In the genomic region with DNA sequence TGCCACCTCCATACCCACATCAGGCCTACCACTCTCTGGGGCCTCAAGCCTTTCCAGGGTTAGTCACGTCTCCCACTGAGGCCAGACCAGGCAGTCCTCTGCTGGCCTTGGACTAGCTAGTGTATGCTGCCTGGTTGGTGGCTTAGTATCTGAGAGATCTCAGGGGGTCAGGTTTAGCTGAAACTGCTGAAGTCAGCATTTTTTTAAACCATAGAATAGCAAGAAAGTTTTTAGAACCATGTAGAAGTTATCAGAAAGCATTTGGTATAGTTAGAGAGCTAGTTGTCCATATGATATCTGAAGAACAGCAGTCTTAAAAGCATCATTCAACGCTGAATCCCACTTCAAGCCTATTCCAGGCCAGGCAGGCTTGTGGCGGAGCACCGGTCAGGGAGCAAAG, we compare ENCODE assay signal across 39 mouse cellular contexts. TPM values are rescaled to one million over a fixed set of nuclear protein-coding genes. Genes with fewer than 3 reads are reported as not detected.
"Had no signal": no experiment of that assay in that cellular context is flagged by ENCODE, and none has a peak within 500 bp of the region (broad histone marks: within the 10 kb centered on the region; RNA-seq: fewer than 3 reads in every experiment).

No protein-coding gene starts in this region.

- H3K4me3 ChIP-seq: embryonic facial prominence, embryonic 10.5 days; embryonic facial prominence, embryonic 12.5 days; embryonic facial prominence, embryonic 13.5 days; embryonic facial prominence, embryonic 15.5 days; erythroblast, embryonic 14.5 days; forebrain, embryonic 10.5 days; forebrain, embryonic 12.5 days; forebrain, embryonic 13.5 days; forebrain, embryonic 15.5 days; gastrocnemius, adult 2 months; heart, adult 2 months; heart, embryonic 10.5 days had no signal

- H3K4me1 ChIP-seq: embryonic facial prominence, embryonic 10.5 days; embryonic facial prominence, embryonic 12.5 days; embryonic facial prominence, embryonic 13.5 days; embryonic facial prominence, embryonic 15.5 days; forebrain, embryonic 10.5 days; forebrain, embryonic 12.5 days; forebrain, embryonic 13.5 days; forebrain, embryonic 15.5 days; heart, embryonic 10.5 days had no signal

- H3K9me3 ChIP-seq: embryonic facial prominence, embryonic 10.5 days; embryonic facial prominence, embryonic 12.5 days; embryonic facial prominence, embryonic 13.5 days; embryonic facial prominence, embryonic 15.5 days; forebrain, embryonic 10.5 days; forebrain, embryonic 12.5 days; forebrain, embryonic 13.5 days; forebrain, embryonic 15.5 days; heart, embryonic 10.5 days had no signal

- H3K36me3 ChIP-seq: embryonic facial prominence, embryonic 10.5 days; embryonic facial prominence, embryonic 12.5 days; embryonic facial prominence, embryonic 13.5 days; embryonic facial prominence, embryonic 15.5 days; forebrain, embryonic 10.5 days; forebrain, embryonic 12.5 days; forebrain, embryonic 15.5 days; heart, embryonic 10.5 days had no signal

- H3K9ac ChIP-seq: embryonic facial prominence, embryonic 12.5 days; embryonic facial prominence, embryonic 13.5 days; embryonic facial prominence, embryonic 15.5 days; forebrain, embryonic 12.5 days; forebrain, embryonic 13.5 days; forebrain, embryonic 15.5 days; forebrain, postnatal 0 days had no signal

- H3K27ac ChIP-seq: embryonic facial prominence, embryonic 10.5 days; embryonic facial prominence, embryonic 12.5 days; embryonic facial prominence, embryonic 13.5 days; embryonic facial prominence, embryonic 15.5 days; forebrain, embryonic 10.5 days; forebrain, embryonic 12.5 days; forebrain, embryonic 13.5 days; forebrain, embryonic 15.5 days; gastrocnemius, adult 2 months; heart, adult 2 months; heart, embryonic 10.5 days had no signal

- DNase-seq: cerebellum, adult 9-11 months; cerebellum, postnatal 10 days; cerebellum, postnatal 14 days; cerebellum, postnatal 25 days; cerebellum, postnatal 36 days; embryo, embryonic 11 days; forebrain, postnatal 0 days; gastrocnemius, adult 2 months; gastrocnemius, postnatal 10 days; gastrocnemius, postnatal 14 days; gastrocnemius, postnatal 25 days; gastrocnemius, postnatal 36 days; heart, adult 11 months; heart, adult 18-20 months; heart, adult 2 months had no signal

- H3K4me2 ChIP-seq: embryonic facial prominence, embryonic 12.5 days; embryonic facial prominence, embryonic 13.5 days; embryonic facial prominence, embryonic 15.5 days; forebrain, embryonic 12.5 days; forebrain, embryonic 13.5 days; forebrain, embryonic 15.5 days had no signal

- H3K27me3 ChIP-seq: embryonic facial prominence, embryonic 12.5 days; embryonic facial prominence, embryonic 13.5 days; embryonic facial prominence, embryonic 15.5 days; forebrain, embryonic 12.5 days; forebrain, embryonic 13.5 days; forebrain, embryonic 15.5 days had no signal

RNA-seq across cellular contexts. Expression of gene Prss58, which starts 19.8 kb away (rescaled TPM):
- total RNA-seq: common myeloid progenitor, adult 5-6 weeks; forebrain, postnatal 0 days; gastrocnemius, adult 18-20 months; gastrocnemius, adult 2 months; gastrocnemius, adult 8-10 months; gastrocnemius, postnatal 10 days; gastrocnemius, postnatal 14 days; gastrocnemius, postnatal 25 days; gastrocnemius, postnatal 36 days; gastrocnemius, postnatal 4 days; granulocyte monocyte progenitor cell, adult 5-6 weeks; heart, adult 18-20 months; heart, adult 2 months; heart, adult 8-10 months had no signal
- polyA plus RNA-seq: cortical plate, adult 2 months; embryonic facial prominence, embryonic 10.5 days; embryonic facial prominence, embryonic 11.5 days; embryonic facial prominence, embryonic 12.5 days; embryonic facial prominence, embryonic 13.5 days; embryonic facial prominence, embryonic 14.5 days; embryonic facial prominence, embryonic 15.5 days; erythroblast, embryonic 14.5 days; forebrain, embryonic 10.5 days; forebrain, embryonic 11.5 days; forebrain, embryonic 12.5 days; forebrain, embryonic 13.5 days; forebrain, embryonic 14.5 days; forebrain, embryonic 15.5 days; forebrain, embryonic 16.5 days; forebrain, postnatal 0 days; frontal cortex, adult 2 months; heart, adult 2 months; heart, embryonic 10.5 days had no signal

RNA-seq across cellular contexts. Expression of gene 1700074P13Rik, which starts 20.4 kb away (rescaled TPM):
- total RNA-seq: common myeloid progenitor, adult 5-6 weeks; forebrain, postnatal 0 days; gastrocnemius, adult 18-20 months; gastrocnemius, adult 2 months; gastrocnemius, adult 8-10 months; gastrocnemius, postnatal 10 days; gastrocnemius, postnatal 14 days; gastrocnemius, postnatal 25 days; gastrocnemius, postnatal 36 days; gastrocnemius, postnatal 4 days; granulocyte monocyte progenitor cell, adult 5-6 weeks; heart, adult 18-20 months; heart, adult 2 months; heart, adult 8-10 months had no signal
- polyA plus RNA-seq: cortical plate, adult 2 months; embryonic facial prominence, embryonic 10.5 days; embryonic facial prominence, embryonic 11.5 days; embryonic facial prominence, embryonic 12.5 days; embryonic facial prominence, embryonic 13.5 days; embryonic facial prominence, embryonic 14.5 days; embryonic facial prominence, embryonic 15.5 days; erythroblast, embryonic 14.5 days; forebrain, embryonic 10.5 days; forebrain, embryonic 11.5 days; forebrain, embryonic 12.5 days; forebrain, embryonic 13.5 days; forebrain, embryonic 14.5 days; forebrain, embryonic 15.5 days; forebrain, embryonic 16.5 days; forebrain, postnatal 0 days; frontal cortex, adult 2 months; heart, embryonic 10.5 days had no signal

RNA-seq across cellular contexts. Expression of gene Gm4744, which starts 31.7 kb away (rescaled TPM):
- total RNA-seq: common myeloid progenitor, adult 5-6 weeks; forebrain, postnatal 0 days; gastrocnemius, adult 18-20 months; gastrocnemius, adult 2 months; gastrocnemius, adult 8-10 months; gastrocnemius, postnatal 10 days; gastrocnemius, postnatal 14 days; gastrocnemius, postnatal 25 days; gastrocnemius, postnatal 36 days; gastrocnemius, postnatal 4 days; granulocyte monocyte progenitor cell, adult 5-6 weeks; heart, adult 18-20 months; heart, adult 2 months; heart, adult 8-10 months had no signal
- polyA plus RNA-seq: cortical plate, adult 2 months; embryonic facial prominence, embryonic 10.5 days; embryonic facial prominence, embryonic 11.5 days; embryonic facial prominence, embryonic 12.5 days; embryonic facial prominence, embryonic 13.5 days; embryonic facial prominence, embryonic 14.5 days; embryonic facial prominence, embryonic 15.5 days; erythroblast, embryonic 14.5 days; forebrain, embryonic 10.5 days; forebrain, embryonic 11.5 days; forebrain, embryonic 12.5 days; forebrain, embryonic 13.5 days; forebrain, embryonic 14.5 days; forebrain, embryonic 15.5 days; forebrain, embryonic 16.5 days; forebrain, postnatal 0 days; frontal cortex, adult 2 months; gonadal fat pad, adult 2 months; heart, adult 2 months; heart, embryonic 10.5 days had no signal

RNA-seq across cellular contexts. Expression of gene Moxd2, which starts 32.7 kb away (rescaled TPM):
- total RNA-seq: common myeloid progenitor, adult 5-6 weeks; forebrain, postnatal 0 days; gastrocnemius, adult 18-20 months; gastrocnemius, adult 2 months; gastrocnemius, adult 8-10 months; gastrocnemius, postnatal 10 days; gastrocnemius, postnatal 14 days; gastrocnemius, postnatal 25 days; gastrocnemius, postnatal 36 days; gastrocnemius, postnatal 4 days; granulocyte monocyte progenitor cell, adult 5-6 weeks; heart, adult 18-20 months; heart, adult 2 months; heart, adult 8-10 months had no signal
- polyA plus RNA-seq: cortical plate, adult 2 months; embryonic facial prominence, embryonic 10.5 days; embryonic facial prominence, embryonic 11.5 days; embryonic facial prominence, embryonic 12.5 days; embryonic facial prominence, embryonic 13.5 days; embryonic facial prominence, embryonic 14.5 days; embryonic facial prominence, embryonic 15.5 days; erythroblast, embryonic 14.5 days; forebrain, embryonic 10.5 days; forebrain, embryonic 11.5 days; forebrain, embryonic 12.5 days; forebrain, embryonic 13.5 days; forebrain, embryonic 14.5 days; forebrain, embryonic 15.5 days; forebrain, embryonic 16.5 days; forebrain, postnatal 0 days; frontal cortex, adult 2 months; gonadal fat pad, adult 2 months; heart, adult 2 months; heart, embryonic 10.5 days had no signal

RNA-seq across cellular contexts. Expression of gene 1810009J06Rik, which starts 44.6 kb away (rescaled TPM):
- total RNA-seq: common myeloid progenitor, adult 5-6 weeks; forebrain, postnatal 0 days; gastrocnemius, adult 18-20 months; gastrocnemius, adult 2 months; gastrocnemius, adult 8-10 months; gastrocnemius, postnatal 10 days; gastrocnemius, postnatal 14 days; gastrocnemius, postnatal 25 days; gastrocnemius, postnatal 36 days; gastrocnemius, postnatal 4 days; granulocyte monocyte progenitor cell, adult 5-6 weeks; heart, adult 18-20 months; heart, adult 2 months; heart, adult 8-10 months had no signal
- polyA plus RNA-seq: cortical plate, adult 2 months; embryonic facial prominence, embryonic 10.5 days; embryonic facial prominence, embryonic 11.5 days; embryonic facial prominence, embryonic 12.5 days; embryonic facial prominence, embryonic 13.5 days; embryonic facial prominence, embryonic 14.5 days; embryonic facial prominence, embryonic 15.5 days; erythroblast, embryonic 14.5 days; forebrain, embryonic 10.5 days; forebrain, embryonic 11.5 days; forebrain, embryonic 12.5 days; forebrain, embryonic 13.5 days; forebrain, embryonic 14.5 days; forebrain, embryonic 15.5 days; forebrain, embryonic 16.5 days; forebrain, postnatal 0 days; frontal cortex, adult 2 months; gonadal fat pad, adult 2 months; heart, adult 2 months; heart, embryonic 10.5 days had no signal
